Mouse (Mus musculus) CH12.LX (cell line): ENCODE results near the gene Plxdc2. TPM values are rescaled to one million over a fixed set of nuclear protein-coding genes. Genes with fewer than 3 reads are reported as not detected.

Source experiments
- DNase-seq: peaks from one replicate; pipeline ENCODE4 v3.0.0-alpha.2; 2013; ENCODE audit errors: extremely low read depth
- H3K27ac ChIP-seq: 2 replicates; pipeline ENCODE4 v1.5.1; 2012; ENCODE audit warnings: low read depth, mild to moderate bottlenecking, control low read depth, moderate library complexity; ENCODE audit not compliant: insufficient read depth
- H3K27me3 ChIP-seq: replicated peaks from 2 replicates; pipeline ENCODE3; 2012; ENCODE audit warnings: inconsistent platforms
- H3K36me3 ChIP-seq, 2 experiments: replicated peaks in 1 of 2; 2 replicates each; pipeline versions ENCODE3 to v1.6.1; 2012; ENCODE audit warnings: inconsistent platforms in 1 of 2, low read length in 1 of 2, mild to moderate bottlenecking in 1 of 2, mixed read lengths in 1 of 2, moderate library complexity in 1 of 2; ENCODE audit not compliant: control insufficient read depth in 1 of 2, insufficient read depth in 1 of 2
- H3K4me1 ChIP-seq, 2 experiments: 2 replicates each; pipeline ENCODE4 v1.6.1; 2012; ENCODE audit warnings: inconsistent platforms in 1 of 2, moderate library complexity in 1 of 2; ENCODE audit not compliant: insufficient read depth in 2 of 2, control insufficient read depth in 1 of 2
- H3K4me2 ChIP-seq: 2 replicates; pipeline ENCODE4 v1.6.1; 2012; ENCODE audit warnings: low read depth, mild to moderate bottlenecking, control low read depth; ENCODE audit not compliant: poor library complexity, insufficient read depth, severe bottlenecking
- H3K4me3 ChIP-seq, 3 experiments: fragments of 150-350 bp in 1 of 3; sonication (generic) in 1 of 3; replicated peaks in 1 of 3; 2 replicates each; pipeline versions ENCODE3 to v1.5.1; 2011 to 2012; ENCODE audit warnings: low read depth in 2 of 3, low read length in 2 of 3, mild to moderate bottlenecking in 2 of 3, moderate library complexity in 2 of 3, control low read depth in 1 of 3, improper control_type of control experiment in 1 of 3, inconsistent platforms in 1 of 3, mixed read lengths in 1 of 3; ENCODE audit not compliant: poor library complexity in 1 of 3
- H3K79me2 ChIP-seq: replicated peaks from 2 replicates; pipeline ENCODE4 v1.6.1; 2012; ENCODE audit warnings: mild to moderate bottlenecking, moderate library complexity; ENCODE audit not compliant: control insufficient read depth, poor library complexity, insufficient read depth, severe bottlenecking; ENCODE audit errors: extremely low read depth
- H3K9ac ChIP-seq: 2 replicates; pipeline ENCODE4 v1.6.1; 2012; ENCODE audit warnings: low read depth, mild to moderate bottlenecking, control low read depth, moderate library complexity; ENCODE audit not compliant: insufficient read depth
- H3K9me3 ChIP-seq: replicated peaks from 2 replicates; pipeline ENCODE3; 2012; ENCODE audit warnings: low read length, inconsistent platforms, mixed read lengths
- CHD2 ChIP-seq: IDR thresholded peaks from 2 replicates; pipeline ENCODE4 v1.6.1; 2011; ENCODE audit warnings: low read length, improper control_type of control experiment
- EP300 ChIP-seq: IDR thresholded peaks from 2 replicates; pipeline ENCODE4 v1.6.1; 2011; ENCODE audit warnings: low read length, improper control_type of control experiment
- GABPA ChIP-seq: IDR thresholded peaks from 2 replicates; pipeline ENCODE4 v1.6.1; 2012; ENCODE audit warnings: low read depth, low read length, improper control_type of control experiment, inconsistent platforms; ENCODE audit not compliant: insufficient replicate concordance
- HCFC1 ChIP-seq: IDR thresholded peaks from 2 replicates; pipeline ENCODE4 v1.6.1; 2012; ENCODE audit warnings: low read depth, mild to moderate bottlenecking, inconsistent platforms, low read length, improper control_type of control experiment
- IRF4 ChIP-seq: IDR thresholded peaks from 2 replicates; pipeline ENCODE4 v1.6.1; 2014; ENCODE audit warnings: low read depth, mild to moderate bottlenecking, inconsistent platforms, low read length, improper control_type of control experiment
- JUN ChIP-seq: IDR thresholded peaks from 2 replicates; pipeline ENCODE4 v1.6.1; 2011; ENCODE audit warnings: low read depth, mild to moderate bottlenecking, low read length, improper control_type of control experiment, moderate library complexity; ENCODE audit not compliant: insufficient read depth
- MAZ ChIP-seq: IDR thresholded peaks from 2 replicates; pipeline ENCODE4 v1.6.1; 2012; ENCODE audit warnings: low read depth, mild to moderate bottlenecking, inconsistent platforms, low read length, improper control_type of control experiment, moderate library complexity
- PAX5 ChIP-seq: IDR thresholded peaks from 2 replicates; pipeline ENCODE4 v1.6.1; 2012; ENCODE audit warnings: low read length, inconsistent platforms, mixed read lengths
- POLR2A ChIP-seq: IDR thresholded peaks from 2 replicates; pipeline ENCODE4 v1.6.1; 2011; ENCODE audit warnings: low read depth, mild to moderate bottlenecking, improper control_type of control experiment, low read length
- RAD21 ChIP-seq: IDR thresholded peaks from 2 replicates; pipeline ENCODE4 v1.6.1; 2011; ENCODE audit warnings: low read depth, mild to moderate bottlenecking, low read length, improper control_type of control experiment, moderate library complexity
- RCOR1 ChIP-seq: conservative IDR thresholded peaks from 2 replicates; pipeline ENCODE4 v1.6.1; 2012; ENCODE audit warnings: low read depth, mild to moderate bottlenecking, inconsistent platforms, low read length, improper control_type of control experiment
- SIN3A ChIP-seq: IDR thresholded peaks from 2 replicates; pipeline ENCODE4 v1.6.1; 2012; ENCODE audit warnings: low read length, improper control_type of control experiment, inconsistent platforms
- SMC3 ChIP-seq: IDR thresholded peaks from 2 replicates; pipeline ENCODE4 v1.6.1; 2011; ENCODE audit warnings: low read depth, low read length, improper control_type of control experiment
- TBP ChIP-seq: conservative IDR thresholded peaks from 2 replicates; pipeline ENCODE4 v1.6.1; 2011; ENCODE audit warnings: low read depth, low read length, improper control_type of control experiment
- UBTF ChIP-seq: IDR thresholded peaks from 2 replicates; pipeline ENCODE4 v1.6.1; 2012; ENCODE audit warnings: low read depth, mild to moderate bottlenecking, inconsistent platforms, low read length, improper control_type of control experiment, moderate library complexity
- USF2 ChIP-seq: conservative IDR thresholded peaks from 2 replicates; pipeline ENCODE4 v1.6.1; 2011; ENCODE audit warnings: low read depth, low read length, improper control_type of control experiment
- ZC3H11A ChIP-seq: IDR thresholded peaks from 2 replicates; pipeline ENCODE4 v1.6.1; 2012; ENCODE audit warnings: low read depth, mild to moderate bottlenecking, inconsistent platforms, low read length, improper control_type of control experiment
- ZKSCAN1 ChIP-seq: IDR thresholded peaks from 2 replicates; pipeline ENCODE4 v1.6.1; 2012; ENCODE audit warnings: low read depth, inconsistent platforms, low read length, improper control_type of control experiment, borderline replicate concordance
- ZMIZ1 ChIP-seq: IDR thresholded peaks from 2 replicates; pipeline ENCODE4 v1.6.1; 2012; ENCODE audit warnings: low read depth, mild to moderate bottlenecking, inconsistent platforms, low read length, improper control_type of control experiment
- dilution Hi-C: fragments of 300-500 bp; cut with MboI; formaldehyde crosslinking; loops from 2 replicates; pipeline ENCODE4 v1.14.3; 2020; ENCODE audit warnings: low sequenced_read_pairs; ENCODE audit not compliant: extremely low pct_unique_long_range_greater_than_20kb, extremely low pct_ligation_motif_present
- in situ Hi-C: fragments of 300-500 bp; cut with MboI; formaldehyde crosslinking; loops from 3 replicates; pipeline ENCODE4 v1.14.3; 2019; ENCODE audit warnings: low sequenced_read_pairs, low pct_ligation_motif_present, low pct_unique_long_range_greater_than_20kb, mixed read lengths
- polyA plus RNA-seq: library from polyadenylated mRNA; unstranded; fragments of >175 nt; gene quantifications from 2 replicates; pipeline ENCODE4 v1.2.1, GENCODE M21; 2012; ENCODE audit warnings: low read depth; ENCODE audit not compliant: insufficient read length
- total RNA-seq, 2 experiments: library from RNA; depleted of rRNA; stranded (reverse); fragments of 300-350 nt in 1 of 2; fragments of >200 nt in 1 of 2; gene quantifications; 2 replicates each; pipeline ENCODE4 v1.2.3; 2012 to 2014

Plxdc2 gene
- total and polyA plus RNA-seq, 3 experiments, result not detected

GRCm38 (mm10) chr2:16651713-16652112, 295.6 kb downstream of the Plxdc2 start:
- in situ Hi-C loops (no loop called here), dilution Hi-C loops (no loop called here)
- no peak for DNase-seq
- Histone ChIP-seq H3K4me3 (no peak overlapping the region), H3K27me3 (no peaks in the 10 kb centered on the region), H3K36me3 (no peaks in the 10 kb centered on the region), H3K79me2 (no peaks in the 10 kb centered on the region), H3K27ac (no peak overlapping the region), H3K4me1 (no peaks in the 10 kb centered on the region), H3K9ac (no peak overlapping the region), H3K4me2 (no peak overlapping the region), H3K9me3 (no peaks in the 10 kb centered on the region)
- no peak for TF ChIP-seq UBTF
- no peak for TF ChIP-seq CHD2
- no peak for TF ChIP-seq POLR2A
- TF ChIP-seq EP300, result no peak
- no peak for TF ChIP-seq ZKSCAN1
- TF ChIP-seq ZMIZ1, result no peak
- TF ChIP-seq SIN3A, result no peak
- TF ChIP-seq SMC3, result no peak

- H3K27ac ChIP-seq, result no peak overlapping the region
- no peak overlapping the region for H3K4me2 ChIP-seq
- H3K9ac ChIP-seq, result no peak overlapping the region
- TF ChIP-seq ZMIZ1, result no peak
- TF ChIP-seq RCOR1, result no peak
- H3K4me1 ChIP-seq, result no peaks in the 10 kb centered on the region
- H3K36me3 ChIP-seq, result no peaks in the 10 kb centered on the region
- dilution Hi-C loops, result no loop called here
- H3K79me2 ChIP-seq, result no peaks in the 10 kb centered on the region
- no peaks in the 10 kb centered on the region for H3K27me3 ChIP-seq
- no peak overlapping the region for H3K4me3 ChIP-seq
- in situ Hi-C loops, result no loop called here
- DNase-seq, result no peak
- H3K9me3 ChIP-seq, result no peaks in the 10 kb centered on the region
Measured at GRCm38 (mm10) chr2:16664516-16664915, 308.4 kb downstream of the Plxdc2 start.

- Histone ChIP-seq H3K79me2 (no peaks in the 10 kb centered on the region), H3K4me2 (no peak overlapping the region), H3K4me1 (no peaks in the 10 kb centered on the region), H3K27me3 (no peaks in the 10 kb centered on the region), H3K4me3 (no peak overlapping the region), H3K36me3 (no peaks in the 10 kb centered on the region), H3K9me3 (no peaks in the 10 kb centered on the region), H3K27ac (no peak overlapping the region), H3K9ac (no peak overlapping the region)
- no peak for DNase-seq
- TF ChIP-seq JUN (no peak), USF2 (no peak), HCFC1 (no peak), IRF4 (no peak), TBP (no peak), ZC3H11A (no peak), PAX5 (no peak), RAD21 (no peak), POLR2A (no peak), GABPA (no peak), MAZ (no peak)
- dilution Hi-C loops (no loop called here), in situ Hi-C loops (no loop called here)
Measured at GRCm38 (mm10) chr2:16668391-16668790, 312.3 kb downstream of the Plxdc2 start.
